Mouse (Mus musculus) layer of hippocampus, adult 2 months (tissue): Measurements from ENCODE around the gene Ckm. TPM values are rescaled to one million over a fixed set of nuclear protein-coding genes. Genes with fewer than 3 reads are reported as not detected.

Experiments
- DNase-seq, 2 experiments: peaks; one replicate each; pipeline ENCODE4 v3.0.0; 2022; ENCODE audit warnings: low spot score in 2 of 2
- H3K27ac ChIP-seq: fragments of 200-600 bp; 2 replicates; pipeline ENCODE4 v1.8.1; 2022
- H3K4me3 ChIP-seq: fragments of 200-600 bp; 2 replicates; pipeline ENCODE4 v1.8.1; 2022; ENCODE audit warnings: mild to moderate bottlenecking
- CTCF ChIP-seq: fragments of 200-600 bp; conservative IDR thresholded peaks from 2 replicates; pipeline ENCODE4 v1.8.1; 2022; ENCODE audit warnings: antibody characterized with exemption, mild to moderate bottlenecking, moderate library complexity
- total RNA-seq, 2 experiments: library from RNA; stranded (reverse); gene quantifications; 2 replicates each; pipeline ENCODE4 v1.2.3; 2021

Ckm gene
- total RNA-seq, 2 experiments from 2014 or later: not detected

GRCm38 (mm10) chr7:19426349-19426748 is 21.8 kb downstream of the Ckm start:
- Histone ChIP-seq H3K27ac (peak overlapping the region; percentile 18; the same call in 1 of the 2 replicates), H3K4me3 (no peak overlapping the region)
- DNase-seq: peak in 1 of 2 experiments; percentile 43
- TF ChIP-seq CTCF: no peak

GRCm38 (mm10) chr7:19426888-19427287 is 22.3 kb downstream of the Ckm start:
- no peak for TF ChIP-seq CTCF
- Histone ChIP-seq H3K27ac (peak overlapping the region; percentile 18; the same call in 1 of the 2 replicates), H3K4me3 (no peak overlapping the region)
- no peak for DNase-seq

GRCm38 (mm10) chr7:19427999-19428650 is 23.5 kb downstream of the Ckm start:
- H3K27ac ChIP-seq: no peak overlapping the region
- no peak for TF ChIP-seq CTCF
- no peak overlapping the region for H3K4me3 ChIP-seq
- DNase-seq: no peak

- H3K4me3 ChIP-seq: no peak overlapping the region
Observed at GRCm38 (mm10) chr7:19429726-19430125, 25.1 kb downstream of the Ckm start.

GRCm38 (mm10) chr7:19430402-19430801 is 25.8 kb downstream of the Ckm start:
- no peak overlapping the region for H3K4me3 ChIP-seq
- TF ChIP-seq CTCF: no peak
- DNase-seq: peak in 1 of 2 experiments; percentile 38
- H3K27ac ChIP-seq: no peak overlapping the region

More at GRCm38 (mm10) chr7:19429726-19430125, 25.1 kb downstream of the Ckm start:
- TF ChIP-seq CTCF: no peak
- DNase-seq: no peak
- H3K27ac ChIP-seq: no peak overlapping the region

- DNase-seq: no peak
- H3K4me3 ChIP-seq: no peak overlapping the region
- H3K27ac ChIP-seq: no peak overlapping the region
- peak; percentile 56 for TF ChIP-seq CTCF
Observed at GRCm38 (mm10) chr7:19432475-19432874, 27.9 kb downstream of the Ckm start.

- Histone ChIP-seq H3K4me3 (no peak overlapping the region), H3K27ac (no peak overlapping the region)
- no peak for DNase-seq
- TF ChIP-seq CTCF: no peak
Observed at GRCm38 (mm10) chr7:19436276-19436675, 31.7 kb downstream of the Ckm start.

GRCm38 (mm10) chr7:19437048-19437447 is 32.5 kb downstream of the Ckm start:
- DNase-seq: peak; percentile 71 to 84
- TF ChIP-seq CTCF: no peak
- Histone ChIP-seq H3K4me3 (no peak overlapping the region), H3K27ac (no peak overlapping the region; the same call in 1 of the 2 replicates)

GRCm38 (mm10) chr7:19441448-19442091 is 37.0 kb downstream of the Ckm start:
- Histone ChIP-seq H3K4me3 (no peak overlapping the region), H3K27ac (no peak overlapping the region)
- DNase-seq: no peak
- TF ChIP-seq CTCF: no peak

- Histone ChIP-seq H3K27ac (no peak overlapping the region), H3K4me3 (no peak overlapping the region)
- DNase-seq: peak; percentile 67 to 90
- TF ChIP-seq CTCF: peak; percentile 96
Observed at GRCm38 (mm10) chr7:19443344-19443743, 38.8 kb downstream of the Ckm start.

- no peak overlapping the region for H3K27ac ChIP-seq
- H3K4me3 ChIP-seq: no peak overlapping the region
- DNase-seq: no peak
- no peak for TF ChIP-seq CTCF
Observed at GRCm38 (mm10) chr7:19444801-19445200, 40.2 kb downstream of the Ckm start.

GRCm38 (mm10) chr7:19447689-19448088 is 43.1 kb downstream of the Ckm start:
- no peak for TF ChIP-seq CTCF
- Histone ChIP-seq H3K27ac (peak overlapping the region; percentile 55; the same call in 1 of the 2 replicates), H3K4me3 (no peak overlapping the region)
- peak in 1 of 2 experiments; percentile 45 for DNase-seq

- TF ChIP-seq CTCF: no peak
- Histone ChIP-seq H3K4me3 (no peak overlapping the region), H3K27ac (peak overlapping the region; percentile 64)
- DNase-seq: no peak
Observed at GRCm38 (mm10) chr7:19449165-19449564, 44.6 kb downstream of the Ckm start.

GRCm38 (mm10) chr7:19455186-19455585 is 50.6 kb downstream of the Ckm start:
- H3K27ac ChIP-seq: no peak overlapping the region

More at GRCm38 (mm10) chr7:19455186-19455585, 50.6 kb downstream of the Ckm start:
- no peak for TF ChIP-seq CTCF
- H3K4me3 ChIP-seq: no peak overlapping the region
- DNase-seq: no peak
